Mouse (Mus musculus) cerebellum, adult 9-11 months (tissue): Measurements from ENCODE around the gene Fam57b.

Experiments
- DNase-seq: peaks from one replicate; pipeline ENCODE4 v3.0.0; 2022

Fam57b gene

DNA sequence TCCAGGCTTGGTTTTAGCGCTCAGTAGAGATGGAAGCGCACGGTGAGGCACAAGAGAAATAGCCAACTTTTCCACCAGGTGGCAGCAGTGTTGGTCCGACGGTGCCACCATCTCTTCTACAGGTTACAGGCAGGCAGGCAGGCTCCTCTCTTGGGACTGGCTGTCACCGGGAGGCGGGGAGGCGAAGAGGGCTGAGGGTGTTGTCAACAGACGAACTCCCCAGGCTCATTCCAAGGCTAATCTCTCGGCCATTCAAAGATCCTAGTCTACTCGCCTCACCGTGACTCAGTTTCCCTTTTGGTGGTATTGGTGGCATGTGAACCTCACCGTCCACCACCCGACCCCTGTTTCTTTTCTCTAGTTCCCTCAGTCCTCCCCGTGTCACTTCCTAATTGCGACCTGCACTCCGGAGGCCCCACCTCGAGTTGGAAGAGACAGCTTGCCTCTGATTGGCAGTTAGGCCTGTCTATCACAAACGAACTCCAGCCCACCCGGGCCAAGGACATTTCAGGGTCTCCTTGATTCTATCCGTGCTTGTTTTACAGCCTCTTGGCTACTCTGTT, 34.6 kb downstream of the Fam57b start:
- peak; percentile 87 for DNase-seq

- DNase-seq = no peak
Measured at GRCm38 (mm10) chr7:126833294-126833693, 35.8 kb downstream of the Fam57b start.

GRCm38 (mm10) chr7:126843276-126843675, 45.8 kb downstream of the Fam57b start:
- DNase-seq = no peak

GRCm38 (mm10) chr7:126845516-126845915, 48.0 kb downstream of the Fam57b start:
- DNase-seq = no peak

- no peak for DNase-seq
Measured at GRCm38 (mm10) chr7:126847116-126847420, 49.6 kb downstream of the Fam57b start, which contains the start of gene Doc2a. Doc2a (plus strand) TSS chr7:126847416.

DNA sequence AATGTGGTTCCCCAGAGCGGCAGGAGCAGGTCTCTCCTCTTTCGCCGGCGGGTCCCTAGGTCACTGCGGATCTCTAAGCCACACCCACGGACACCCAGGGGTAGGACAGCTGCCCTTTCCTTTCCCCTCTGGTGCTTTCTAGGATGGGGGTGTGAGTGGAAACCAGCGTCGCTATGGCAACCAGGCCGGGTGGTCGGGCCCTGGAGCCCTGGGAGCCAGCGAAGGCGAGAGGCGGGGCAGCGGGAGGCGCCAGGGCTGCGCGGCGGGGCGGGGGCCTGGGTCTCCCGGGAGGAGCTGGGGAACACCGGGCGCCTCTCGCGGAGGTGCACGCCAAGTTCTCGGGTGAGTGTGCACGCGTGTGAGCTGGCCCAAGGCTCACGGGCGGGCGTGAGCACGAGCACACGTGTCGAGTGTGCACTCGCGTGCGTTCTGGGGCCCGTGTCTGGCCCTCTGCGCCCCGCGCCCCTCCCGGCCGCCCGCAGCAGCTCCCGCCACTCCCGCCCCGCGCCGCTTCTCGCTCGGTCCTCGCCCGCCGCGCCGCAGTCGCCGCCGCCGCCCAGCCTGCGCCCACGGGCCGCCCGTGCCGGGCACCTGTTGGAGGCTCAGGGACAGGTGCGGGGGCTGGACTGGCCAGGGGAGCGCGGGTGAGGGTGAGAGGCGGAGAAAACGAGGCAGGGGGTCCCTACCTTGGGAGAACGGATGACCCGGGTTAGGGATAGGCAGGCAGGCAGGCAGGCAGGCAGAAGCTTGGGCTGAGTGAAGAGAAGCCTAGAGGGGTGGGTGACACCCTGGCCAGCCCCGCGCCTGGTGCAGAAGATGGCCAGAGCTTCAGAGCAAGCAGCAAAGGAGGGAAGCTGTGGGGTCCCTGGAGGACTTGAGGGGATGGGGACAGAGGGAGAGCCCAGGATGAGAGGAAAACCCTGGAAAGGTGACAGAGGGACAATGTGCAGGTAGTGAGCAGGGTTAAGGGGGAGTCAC, 50.2 kb downstream of the Fam57b start:
- peak; percentile 39 for DNase-seq

DNA sequence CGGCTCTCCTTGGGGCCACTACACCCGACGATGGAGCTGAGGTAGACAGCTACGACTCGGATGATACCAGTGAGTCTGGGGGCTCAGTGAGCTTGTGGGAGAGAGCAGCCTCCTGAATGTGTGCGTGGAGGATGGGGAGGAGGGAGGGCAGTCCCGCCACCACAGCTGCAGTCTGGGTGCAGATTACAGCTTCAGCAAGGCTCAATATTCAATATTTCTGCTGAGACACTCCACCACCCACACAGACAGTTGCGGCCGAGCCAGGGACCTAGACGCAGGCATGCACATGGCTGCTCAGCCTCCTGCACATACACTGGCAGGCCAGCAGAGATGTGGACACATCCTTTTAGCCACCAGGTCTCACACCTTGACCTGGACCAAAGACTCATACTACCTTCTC, 51.3 kb downstream of the Fam57b start:
- peak; percentile 18 for DNase-seq

DNA sequence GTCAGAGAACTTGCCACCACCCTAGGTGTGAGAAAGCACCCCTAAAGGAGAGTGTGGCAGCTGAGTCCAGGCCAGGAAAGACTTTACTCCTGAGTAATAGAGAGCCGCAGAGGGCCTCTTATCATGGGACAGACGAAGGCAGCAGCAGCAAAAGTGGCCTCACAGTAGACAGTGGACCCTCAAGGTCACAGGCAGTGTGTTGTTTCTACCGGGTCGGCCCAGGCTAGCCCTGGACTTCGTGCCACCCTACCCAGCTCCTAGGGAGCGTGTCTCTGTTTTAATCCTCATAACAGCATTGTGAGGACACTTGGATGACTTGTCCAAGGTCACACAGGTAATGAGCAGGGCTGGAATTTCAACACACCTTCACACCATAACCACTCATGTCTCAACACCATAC, 52.7 kb downstream of the Fam57b start:
- no peak for DNase-seq

GRCm38 (mm10) chr7:126851192-126851591, 53.7 kb downstream of the Fam57b start:
- peak; percentile 16 for DNase-seq

DNA sequence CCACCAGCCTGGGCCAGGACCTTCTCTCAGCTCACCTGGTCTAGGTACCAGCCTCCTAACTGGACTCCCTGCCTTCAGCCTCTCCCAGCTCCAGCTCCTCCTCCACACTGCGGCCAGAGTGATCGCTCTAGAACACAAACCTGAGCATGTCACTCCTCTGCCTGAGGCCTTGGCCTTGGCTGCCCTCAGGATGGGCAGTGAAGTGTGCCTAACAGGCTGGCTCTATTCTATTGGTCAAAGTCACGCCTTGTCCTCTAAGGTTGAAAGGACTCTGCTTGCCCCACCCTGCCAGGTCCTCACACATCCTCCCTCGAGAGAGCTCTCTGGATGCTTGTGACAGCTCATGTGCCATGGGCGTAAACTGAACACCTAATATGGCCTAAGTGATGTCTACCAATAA, 56.0 kb downstream of the Fam57b start:
- peak; percentile 32 for DNase-seq

- DNase-seq = peak; percentile 68
Measured at GRCm38 (mm10) chr7:126855641-126856040, 58.2 kb downstream of the Fam57b start.

DNA sequence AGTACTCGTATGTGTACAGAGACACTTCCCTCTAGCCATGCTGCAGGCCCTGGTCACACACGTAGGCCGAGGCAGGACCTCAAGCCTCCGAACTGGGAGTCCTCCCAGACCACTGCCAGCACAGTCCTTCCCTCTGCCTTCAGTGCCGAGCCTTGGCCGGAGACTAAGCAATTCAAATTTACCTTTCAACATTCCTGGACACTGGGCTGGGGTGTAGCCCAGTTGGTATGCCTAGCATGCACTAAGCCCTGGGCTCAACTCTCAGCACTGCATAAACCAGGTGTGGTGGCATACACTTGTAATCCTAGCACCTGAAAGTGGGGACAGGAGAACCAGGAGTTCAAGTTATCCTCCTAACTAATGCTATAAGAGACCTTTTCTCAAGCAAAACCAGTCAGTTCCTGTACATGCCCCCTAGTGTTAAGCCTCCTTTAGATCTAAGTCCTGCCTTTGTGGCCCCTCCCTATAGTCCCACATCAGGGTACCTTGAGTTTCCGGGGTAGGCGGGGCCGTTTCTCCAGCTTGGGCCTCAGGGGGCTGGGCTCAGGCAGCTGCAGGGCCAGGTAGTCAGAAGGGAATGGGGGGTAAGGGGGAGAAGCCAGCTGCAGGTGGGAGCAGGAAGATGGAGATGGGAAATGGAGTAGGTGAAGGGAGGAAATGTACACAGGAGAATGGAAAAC, 59.4 kb downstream of the Fam57b start:
- peak; percentile 21 for DNase-seq

DNA sequence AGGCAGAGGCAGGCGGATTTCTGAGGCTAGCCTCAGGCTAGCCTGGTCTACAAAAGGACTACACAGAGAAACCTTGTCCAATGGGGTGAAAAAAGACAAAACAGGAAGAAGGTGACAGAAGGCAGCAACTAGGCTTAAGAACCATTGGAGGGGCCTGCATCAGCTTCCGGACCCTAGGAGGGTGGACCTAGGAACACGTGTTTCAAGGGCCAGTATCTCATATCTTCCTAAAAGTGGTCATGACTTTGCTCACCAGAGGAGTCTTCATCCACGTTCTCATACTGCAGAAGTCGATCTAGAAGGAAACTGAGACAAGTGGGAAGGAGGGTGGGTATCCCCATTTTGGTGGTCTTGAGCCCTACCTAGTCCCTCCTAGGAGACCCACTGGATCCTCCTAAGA, 63.5 kb downstream of the Fam57b start:
- DNase-seq = no peak

DNA sequence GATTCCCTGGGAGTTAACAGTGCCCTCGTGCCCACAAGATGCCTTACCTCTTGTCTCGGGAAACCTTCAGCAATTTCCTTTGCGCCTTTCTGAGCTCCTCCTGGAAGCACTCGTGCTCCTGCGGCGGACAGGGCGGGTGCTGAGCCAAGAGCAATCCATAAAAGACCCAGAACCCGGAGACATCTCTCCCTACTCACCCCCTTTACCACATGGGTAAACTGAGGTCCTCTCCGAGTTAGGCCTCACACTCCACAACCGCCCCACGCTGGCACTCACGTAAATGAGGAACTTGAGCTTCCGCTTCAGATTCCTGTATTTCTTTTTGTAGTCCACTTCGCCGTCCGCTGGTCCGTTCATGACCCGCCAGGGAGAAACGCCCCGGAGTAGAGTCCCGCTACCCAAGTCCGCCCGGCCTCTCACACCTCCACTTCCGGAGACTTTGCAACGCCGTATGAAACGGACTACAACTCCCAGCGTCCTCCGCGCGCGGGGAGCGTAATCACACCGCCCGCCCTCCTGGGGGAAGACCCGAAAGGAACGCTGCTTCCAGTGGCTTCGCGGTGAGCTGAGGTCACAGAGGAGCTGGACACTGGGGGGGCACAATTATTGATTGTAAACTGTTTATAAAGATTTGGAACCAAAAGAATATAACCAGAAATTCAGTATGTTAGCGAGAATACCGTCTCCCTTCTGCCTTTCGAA, 64.1 kb downstream of the Fam57b start, which contains the start of gene Hirip3:
Hirip3 (plus strand) TSS at position 544 of the 702 bp plus-strand sequence.
- DNase-seq = peak; percentile 95

DNA sequence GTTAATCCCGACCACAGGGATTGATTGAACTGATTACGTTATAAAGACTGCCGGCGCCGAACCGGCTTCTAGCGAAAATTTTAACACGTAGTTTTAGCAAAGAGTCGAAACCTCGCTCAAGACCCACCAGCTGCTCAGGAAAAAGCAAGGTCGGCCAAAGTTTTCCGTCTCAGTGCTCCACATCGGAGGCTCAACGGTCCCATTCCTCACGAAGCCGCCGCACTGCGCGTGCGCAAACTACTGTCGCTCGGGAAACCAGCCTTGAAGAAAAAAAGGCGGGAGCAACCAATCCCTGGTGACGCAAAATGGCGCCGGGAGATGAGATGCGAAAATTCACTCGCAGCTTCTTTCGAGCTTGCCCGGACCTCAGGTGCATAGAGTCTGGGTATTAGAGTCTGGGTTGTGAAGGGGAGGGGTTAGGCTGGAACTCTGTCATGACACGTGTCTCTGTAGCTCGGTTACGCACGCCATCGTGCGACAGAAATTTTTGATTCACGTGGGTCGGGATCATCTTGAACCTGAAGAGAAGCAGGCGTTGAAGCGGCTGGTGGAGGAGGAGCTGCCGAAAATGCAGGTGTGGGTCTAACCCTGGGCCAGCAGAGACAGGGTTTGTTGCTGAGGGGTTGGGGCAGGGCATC, 64.8 kb downstream of the Fam57b start, which contains the start of gene Ino80e:
Ino80e (minus strand) TSS at position 231 of the 638 bp plus-strand sequence.
- peak; percentile 95 for DNase-seq

DNA sequence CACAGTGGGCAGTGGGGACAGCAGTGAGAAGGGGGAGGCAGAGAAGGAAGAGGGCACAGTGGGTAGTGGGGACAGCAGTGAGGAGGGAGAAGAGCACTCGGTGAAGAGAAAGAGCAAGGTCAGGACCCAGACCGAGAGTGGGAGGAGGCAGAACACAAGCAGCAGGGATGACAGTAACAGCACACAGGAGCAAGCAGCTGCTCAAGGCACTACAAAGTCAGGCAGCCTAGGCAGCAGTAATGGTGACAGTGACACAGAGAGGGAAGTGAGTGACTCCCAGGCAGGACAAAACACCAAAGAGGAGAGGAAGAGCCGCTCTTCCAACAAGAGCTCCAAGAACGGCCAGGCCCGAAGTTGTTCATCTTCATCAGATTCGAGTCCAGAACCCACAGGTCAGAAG, 66.3 kb downstream of the Fam57b start:
- no peak for DNase-seq

DNA sequence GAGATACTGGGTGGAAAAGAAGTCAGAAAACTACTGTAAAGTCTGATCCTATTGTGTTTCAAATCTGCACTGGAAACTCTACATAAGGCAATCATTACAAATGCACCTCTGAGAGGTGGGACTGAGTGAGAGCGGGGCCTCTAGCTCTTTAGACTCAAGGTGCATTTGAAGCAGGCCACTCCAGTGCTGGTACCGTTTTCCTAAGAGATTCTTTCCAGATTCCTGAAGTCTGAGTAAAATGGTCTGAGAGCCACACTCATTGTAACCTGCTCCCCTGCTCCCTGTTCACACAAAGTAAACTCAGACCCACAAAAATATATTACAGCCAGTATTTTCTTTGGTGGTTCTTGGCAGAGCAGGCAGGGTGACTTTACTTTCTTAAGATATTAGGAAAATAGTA, 70.1 kb downstream of the Fam57b start:
- no peak for DNase-seq

GRCm38 (mm10) chr7:126868003-126868402, 70.5 kb downstream of the Fam57b start:
- DNase-seq = no peak

- DNase-seq = no peak
Measured at GRCm38 (mm10) chr7:126869780-126870519, 72.5 kb downstream of the Fam57b start.

GRCm38 (mm10) chr7:126870520-126870891, 73.0 kb downstream of the Fam57b start:
- no peak for DNase-seq

GRCm38 (mm10) chr7:126877239-126877638, 79.8 kb downstream of the Fam57b start:
- no peak for DNase-seq
